Mouse (Mus musculus) liver, adult (tissue): ENCODE results near the gene Macrod1.

Source experiments
- GATA4 ChIP-seq: IDR thresholded peaks from 2 replicates; pipeline ENCODE4 v1.6.1; 2014; ENCODE audit warnings: mild to moderate bottlenecking, low read length; ENCODE audit not compliant: insufficient replicate concordance

Macrod1 gene

GRCm38 (mm10) chr19:7116038-7116731 is 59.6 kb downstream of the Macrod1 start:
- TF ChIP-seq GATA4, result no peak

DNA sequence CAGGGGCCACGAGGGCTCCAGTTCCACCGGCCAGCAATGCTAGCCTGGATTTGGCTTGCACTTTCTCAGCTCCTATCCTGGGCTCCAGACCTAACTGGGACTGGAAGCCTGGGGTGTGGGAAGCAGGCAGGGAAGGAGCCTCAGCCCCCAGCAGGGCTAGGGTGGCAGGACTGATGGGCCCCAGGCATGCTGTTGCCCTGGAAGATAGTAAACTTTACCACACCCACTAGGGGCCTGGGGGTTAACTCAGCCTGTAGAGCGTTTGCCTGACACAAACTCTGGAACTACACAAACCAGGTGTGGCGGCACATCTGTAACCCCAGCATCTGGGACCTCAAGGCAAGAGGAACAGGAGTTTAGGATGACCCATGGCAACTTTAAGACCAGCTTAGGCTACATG is 60.5 kb downstream of the Macrod1 start:
- TF ChIP-seq GATA4, result no peak

DNA sequence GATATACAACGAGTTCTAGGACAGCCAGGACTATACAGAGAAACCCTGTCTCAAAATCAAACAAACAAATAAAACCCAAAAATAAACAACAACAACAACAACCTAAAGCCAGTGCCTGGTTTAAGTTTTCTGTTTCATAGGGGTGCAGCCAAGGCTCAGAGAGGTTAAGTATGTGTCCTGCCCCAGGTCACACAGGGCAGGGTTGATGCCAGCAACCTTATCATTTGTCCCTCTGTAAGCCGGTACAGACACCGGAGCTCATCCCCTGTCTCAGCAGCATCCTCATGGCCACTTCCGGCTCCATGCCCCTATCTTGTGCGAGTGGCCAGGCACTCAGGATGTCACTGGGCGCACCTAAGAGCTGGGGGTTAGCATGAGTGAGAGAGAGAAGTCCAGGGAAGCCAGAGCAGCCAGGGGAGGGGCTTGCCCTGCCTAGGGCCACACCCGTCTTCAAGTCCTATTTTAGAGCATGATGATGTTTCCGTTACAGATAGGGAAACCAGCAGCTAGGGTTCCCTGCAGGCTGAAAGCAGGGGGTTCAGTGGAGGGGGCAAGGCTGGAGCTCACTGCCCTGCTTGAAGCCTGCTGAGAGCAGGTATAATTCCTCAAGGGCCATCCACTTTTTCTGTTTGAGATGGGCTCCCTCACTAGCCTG is 61.2 kb downstream of the Macrod1 start:
- TF ChIP-seq GATA4, result no peak

GRCm38 (mm10) chr19:7121252-7121651 is 64.6 kb downstream of the Macrod1 start:
- no peak for TF ChIP-seq GATA4

- TF ChIP-seq GATA4, result no peak
These were observed 65.7 kb downstream of the Macrod1 start for GRCm38 (mm10) chr19:7122277-7122676.

DNA sequence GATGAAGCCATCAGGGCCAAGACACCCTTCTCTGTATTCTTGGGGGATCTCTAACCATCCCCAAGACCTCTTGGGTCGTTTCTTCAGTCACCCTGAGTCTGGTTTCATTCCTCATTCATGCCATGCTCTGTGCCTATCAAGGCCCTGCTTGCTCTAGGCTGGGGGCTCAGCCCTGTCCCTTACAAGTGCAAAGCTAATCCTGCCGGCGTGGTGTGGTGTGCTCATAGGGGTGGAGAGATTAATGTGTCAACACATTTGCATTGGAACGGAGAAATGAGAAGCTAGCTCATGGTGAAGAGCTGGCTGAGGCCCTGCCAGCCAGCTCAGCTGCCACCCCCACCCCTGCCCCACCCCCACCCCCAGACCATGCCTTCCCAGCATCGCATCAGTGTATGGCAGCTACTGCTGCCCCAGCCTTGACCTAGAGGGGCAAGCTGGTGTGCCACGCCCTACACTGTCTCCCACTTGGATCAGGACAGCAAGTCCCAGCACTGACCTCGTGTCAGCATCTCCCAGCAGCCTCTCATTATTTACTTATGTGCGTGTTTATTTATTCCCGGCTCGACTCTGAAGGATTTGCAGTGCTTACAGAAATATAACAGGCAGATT is 66.2 kb downstream of the Macrod1 start:
- no peak for TF ChIP-seq GATA4

GRCm38 (mm10) chr19:7125526-7126156 is 69.0 kb downstream of the Macrod1 start:
- no peak for TF ChIP-seq GATA4

DNA sequence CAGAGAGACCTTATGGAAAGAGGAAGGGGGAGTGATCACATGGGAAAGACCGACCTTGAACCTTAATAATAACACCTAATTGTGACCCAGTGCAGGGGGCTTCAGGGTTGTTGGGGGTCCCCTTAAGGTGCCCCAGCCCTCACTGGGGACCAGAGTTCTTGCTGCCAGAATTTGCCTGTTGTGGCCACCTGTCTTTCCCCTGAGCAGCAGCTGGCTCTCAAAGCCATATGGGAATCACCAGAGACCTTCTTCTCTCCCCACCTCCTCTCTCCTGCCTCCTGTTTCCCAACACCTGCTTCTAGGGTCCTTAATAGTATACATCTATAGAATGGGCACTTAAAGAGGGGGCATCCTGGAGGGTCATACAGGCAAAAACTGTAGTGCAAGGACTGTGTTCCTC is 69.6 kb downstream of the Macrod1 start:
- TF ChIP-seq GATA4, result no peak

GRCm38 (mm10) chr19:7126933-7127332 is 70.3 kb downstream of the Macrod1 start:
- TF ChIP-seq GATA4, result no peak

GRCm38 (mm10) chr19:7128551-7129475 is 72.2 kb downstream of the Macrod1 start:
- TF ChIP-seq GATA4, result no peak

GRCm38 (mm10) chr19:7130317-7130716 is 73.7 kb downstream of the Macrod1 start:
- no peak for TF ChIP-seq GATA4

DNA sequence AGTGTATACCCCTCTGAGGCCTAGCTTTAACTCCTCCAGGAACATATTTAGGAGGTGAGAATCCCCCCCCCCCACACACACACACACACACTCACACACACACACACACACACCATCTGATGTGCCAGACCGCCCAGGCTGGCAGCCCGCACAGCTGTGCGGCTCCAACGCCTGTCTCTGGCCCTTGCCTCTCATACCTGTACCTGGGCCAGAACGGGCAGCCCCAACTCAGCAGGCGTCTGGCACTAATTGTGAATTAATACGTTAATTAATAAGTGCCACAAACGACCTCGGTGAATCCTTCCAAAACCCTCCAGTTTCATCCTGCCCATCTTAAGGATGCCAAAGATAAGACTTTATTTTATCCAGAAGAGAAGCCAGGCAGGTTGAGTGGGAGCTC is 76.8 kb downstream of the Macrod1 start:
- TF ChIP-seq GATA4, result no peak

GRCm38 (mm10) chr19:7134631-7135091 is 78.1 kb downstream of the Macrod1 start:
- no peak for TF ChIP-seq GATA4

DNA sequence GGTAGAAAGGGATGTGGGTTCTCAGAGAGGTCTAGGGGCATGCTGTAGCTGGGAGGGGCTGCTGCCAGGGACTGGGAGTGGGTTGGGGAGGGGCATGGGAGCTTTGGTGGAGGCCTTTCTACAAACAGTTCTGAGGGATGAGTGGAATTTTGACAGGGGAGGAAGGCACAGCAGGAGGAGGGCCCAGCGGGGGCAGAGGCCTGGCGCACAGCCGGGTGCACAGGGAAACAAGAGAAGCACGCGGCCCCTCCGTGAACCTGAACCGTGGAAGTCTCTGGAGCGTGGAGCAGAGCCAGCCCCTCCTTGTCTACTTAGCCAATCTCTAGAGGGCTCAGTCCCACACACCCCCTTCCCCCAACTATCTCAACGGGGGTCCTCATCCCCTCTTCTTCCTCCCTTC is 78.9 kb downstream of the Macrod1 start:
- no peak for TF ChIP-seq GATA4

- no peak for TF ChIP-seq GATA4
These were observed 79.4 kb downstream of the Macrod1 start for GRCm38 (mm10) chr19:7136016-7136415.
